Mouse (Mus musculus) forebrain, embryonic 15.5 days (tissue): ENCODE data around the gene Epor. TPM values are rescaled to one million over a fixed set of nuclear protein-coding genes. Genes with fewer than 3 reads are reported as not detected.

ENCODE experiments used
- ATAC-seq: fragments of 200-750 bp; cut with Nextera tagmentation; replicated peaks from 2 replicates; pipeline ENCODE4 v1.8.0; 2017; ENCODE audit warnings: mild to moderate bottlenecking, moderate TSS enrichment, moderate library complexity
- H3K27ac ChIP-seq: fragments of 300-500 bp; sonication (generic); replicated peaks from 2 replicates; pipeline ENCODE4 v1.5.1; 2015; ENCODE audit warnings: mild to moderate bottlenecking, inconsistent platforms
- H3K27me3 ChIP-seq: fragments of 300-500 bp; sonication (generic); 2 replicates; pipeline ENCODE4 v1.6.1; 2015; ENCODE audit warnings: inconsistent platforms
- H3K36me3 ChIP-seq: fragments of 300-500 bp; sonication (generic); 2 replicates; pipeline ENCODE4 v1.6.1; 2015; ENCODE audit warnings: mild to moderate bottlenecking, inconsistent platforms
- H3K4me1 ChIP-seq: fragments of 300-500 bp; sonication (generic); 2 replicates; pipeline ENCODE4 v1.6.1; 2015; ENCODE audit warnings: inconsistent platforms
- H3K4me2 ChIP-seq: fragments of 300-500 bp; sonication (generic); replicated peaks from 2 replicates; pipeline ENCODE4 v1.6.1; 2015; ENCODE audit warnings: mild to moderate bottlenecking, inconsistent platforms
- H3K4me3 ChIP-seq: fragments of 300-500 bp; sonication (generic); 2 replicates; pipeline ENCODE4 v1.5.1; 2015; ENCODE audit warnings: mild to moderate bottlenecking, inconsistent platforms
- H3K9ac ChIP-seq: fragments of 300-500 bp; sonication (generic); replicated peaks from 2 replicates; pipeline ENCODE4 v1.6.1; 2015; ENCODE audit warnings: mild to moderate bottlenecking, inconsistent platforms
- H3K9me3 ChIP-seq: fragments of 300-500 bp; sonication (generic); 2 replicates; pipeline ENCODE4 v1.6.1; 2016; ENCODE audit warnings: inconsistent platforms
- WGBS: fragments of 180-500 bp; shearing (Covaris S2); methylation state at CpG from one replicate; pipeline ENCODE4 v1.1.7; 2015; ENCODE audit warnings: mixed read lengths; 5-methylcytosine and 5-hydroxymethylcytosine counted together
- polyA plus RNA-seq: library from polyadenylated mRNA; unstranded; fragments of >200 nt; fragmentation: Nextera tagmentation; extraction: Ambion mirVana; gene quantifications from 2 replicates; pipeline ENCODE4 v1.2.1, GENCODE M21; 2015

The Epor gene
- polyA plus RNA-seq, 1 experiment from 2014 or later, result 1.7 TPM

DNA sequence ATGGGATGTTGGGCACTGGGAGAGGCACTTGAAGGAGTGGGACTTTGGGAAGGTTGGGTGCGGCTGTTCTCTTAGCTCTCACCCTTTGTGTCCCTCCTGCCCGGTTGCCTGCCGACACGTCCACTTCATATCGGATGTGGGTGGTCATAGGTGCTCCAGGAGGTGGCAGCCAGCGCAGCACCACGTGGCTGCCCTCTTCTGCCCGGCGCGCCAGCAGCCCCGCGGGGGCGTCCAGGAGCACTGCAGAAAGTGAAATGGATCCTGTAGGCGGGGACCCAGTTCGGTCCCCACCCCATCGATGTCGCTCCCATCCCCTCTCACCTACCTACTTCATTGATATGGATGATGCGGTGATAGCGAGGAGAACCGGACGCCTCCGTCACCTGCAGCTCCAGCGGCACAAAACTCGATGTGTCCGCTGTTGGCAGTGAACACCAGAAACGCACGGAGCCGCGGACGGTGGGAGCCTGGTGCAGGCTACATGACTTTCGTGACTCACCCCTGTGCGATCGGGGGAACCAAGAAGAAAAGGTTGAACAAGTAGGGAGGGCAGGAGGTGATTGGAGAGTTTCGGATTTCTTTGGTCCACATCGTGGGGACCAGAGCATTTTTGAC, 1.8 kb downstream of the Epor start:
- H3K4me3 ChIP-seq, result peak overlapping the region; percentile 39
- no peaks in the 10 kb centered on the region for H3K9me3 ChIP-seq
- H3K4me2 ChIP-seq, result peak overlapping the region; percentile 58
- H3K27ac ChIP-seq, result no peak overlapping the region
- 0 out of 2 replicates have a peak, but pooled peaks cover 3% of the 10 kb centered on the region for H3K36me3 ChIP-seq
- peaks cover 24% of the 10 kb centered on the region for H3K4me1 ChIP-seq
- ATAC-seq, result no peak
- H3K9ac ChIP-seq, result no peak overlapping the region
- WGBS, result 2% methylated on average over 35 of the region's 35 CpGs
- peaks cover 51% of the 10 kb centered on the region for H3K27me3 ChIP-seq

DNA sequence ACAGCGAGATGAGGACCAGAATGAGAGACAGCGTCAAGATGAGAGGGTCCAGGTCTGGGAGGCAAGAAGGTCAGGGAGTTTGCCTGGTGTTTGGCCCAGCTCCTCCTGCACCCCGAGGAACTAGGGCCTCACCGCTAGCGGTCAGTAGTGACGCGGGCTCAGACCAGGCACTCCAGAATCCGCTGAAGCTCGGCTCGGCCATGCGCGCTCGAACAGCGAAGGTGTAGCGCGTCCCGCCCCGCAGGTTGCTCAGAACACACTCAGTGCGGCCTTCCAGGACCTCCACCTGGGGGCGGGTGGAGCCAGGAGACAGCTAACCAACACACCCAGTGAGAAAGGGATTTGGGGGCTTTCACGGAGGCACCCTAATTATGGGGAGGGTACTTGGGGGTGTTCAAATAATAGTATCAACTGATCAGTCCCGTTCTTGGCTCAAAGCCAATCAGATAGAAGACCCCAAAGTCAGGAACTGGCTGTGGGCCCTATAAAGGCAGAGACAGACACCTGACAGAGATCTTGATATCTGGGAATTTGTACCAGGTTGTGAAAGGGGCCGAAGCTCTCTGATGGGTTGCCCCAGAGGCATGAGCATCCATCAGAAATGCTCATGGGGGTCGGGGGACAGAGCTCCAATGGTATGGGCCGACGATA, 2.6 kb downstream of the Epor start:
- H3K27ac ChIP-seq, result no peak overlapping the region
- peaks cover 27% of the 10 kb centered on the region for H3K4me1 ChIP-seq
- H3K9ac ChIP-seq, result no peak overlapping the region
- 12% methylated on average over 26 of the region's 26 CpGs for WGBS
- 0 out of 2 replicates have a peak, but pooled peaks cover 3% of the 10 kb centered on the region for H3K36me3 ChIP-seq
- H3K4me3 ChIP-seq, result no peak overlapping the region
- H3K9me3 ChIP-seq, result no peaks in the 10 kb centered on the region
- H3K4me2 ChIP-seq, result no peak overlapping the region
- H3K27me3 ChIP-seq, result peaks cover 51% of the 10 kb centered on the region
- ATAC-seq, result no peak

- no peak overlapping the region for H3K4me3 ChIP-seq
- no peak overlapping the region for H3K27ac ChIP-seq
- 50% methylated on average over 9 of the region's 9 CpGs for WGBS
- H3K36me3 ChIP-seq, result 0 out of 2 replicates have a peak, but pooled peaks cover 3% of the 10 kb centered on the region
- H3K4me1 ChIP-seq, result peaks cover 27% of the 10 kb centered on the region
- peaks cover 51% of the 10 kb centered on the region for H3K27me3 ChIP-seq
- H3K4me2 ChIP-seq, result no peak overlapping the region
- no peak for ATAC-seq
- no peak overlapping the region for H3K9ac ChIP-seq
- H3K9me3 ChIP-seq, result no peaks in the 10 kb centered on the region
Measured at GRCm38 (mm10) chr9:21960135-21960534, 3.2 kb downstream of the Epor start.

DNA sequence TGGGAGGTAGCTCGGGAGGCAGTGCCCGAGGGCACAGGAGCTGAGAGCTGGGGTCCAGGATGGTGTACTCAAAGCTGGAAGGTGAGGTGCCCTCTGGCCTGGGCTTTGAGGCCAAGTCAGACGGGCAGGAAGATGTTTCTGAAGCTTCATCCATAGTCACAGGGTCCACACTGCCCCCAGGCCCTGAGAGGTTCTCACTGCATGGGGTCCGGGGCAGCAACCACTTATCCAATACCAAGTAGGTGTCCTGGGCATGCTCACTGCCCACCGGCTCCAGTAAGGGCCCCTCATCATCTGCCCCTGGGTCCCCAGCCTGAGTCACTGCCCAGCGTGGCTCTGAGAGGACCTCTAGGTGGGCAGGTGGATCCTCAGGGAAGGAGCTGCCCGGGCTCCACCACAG, 4.1 kb downstream of the Epor start:
- Histone ChIP-seq H3K4me1 (peaks cover 33% of the 10 kb centered on the region), H3K9ac (no peak overlapping the region), H3K4me3 (no peak overlapping the region), H3K27ac (no peak overlapping the region), H3K36me3 (0 out of 2 replicates have a peak, but pooled peaks cover 3% of the 10 kb centered on the region), H3K9me3 (no peaks in the 10 kb centered on the region), H3K27me3 (peaks cover 51% of the 10 kb centered on the region), H3K4me2 (no peak overlapping the region)
- 87% methylated on average over 7 of the region's 7 CpGs for WGBS
- ATAC-seq, result no peak

DNA sequence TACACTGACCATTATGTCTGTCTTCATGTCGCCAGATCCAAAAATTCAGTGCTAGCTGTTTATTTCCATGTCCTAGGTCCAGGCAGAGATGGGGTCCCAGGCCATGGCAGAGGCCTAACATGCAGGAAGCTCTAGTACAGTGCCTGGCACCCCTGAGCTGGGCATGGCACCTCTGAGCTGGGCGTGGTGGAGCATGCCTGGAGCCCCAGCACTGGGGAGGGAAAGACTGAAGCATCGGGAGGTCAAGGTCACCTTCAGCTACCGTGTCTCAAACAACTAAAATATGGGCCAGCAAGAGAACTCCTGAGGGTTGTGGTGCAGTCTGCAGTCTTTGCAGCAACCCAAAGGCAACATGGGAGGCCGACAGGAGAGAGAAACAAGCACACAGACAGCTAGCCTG, 4.9 kb downstream of the Epor start:
- Histone ChIP-seq H3K27ac (no peak overlapping the region), H3K4me2 (no peak overlapping the region), H3K9ac (no peak overlapping the region), H3K4me3 (no peak overlapping the region), H3K36me3 (0 out of 2 replicates have a peak, but pooled peaks cover 3% of the 10 kb centered on the region), H3K27me3 (peaks cover 42% of the 10 kb centered on the region), H3K9me3 (no peaks in the 10 kb centered on the region), H3K4me1 (peaks cover 37% of the 10 kb centered on the region)
- WGBS, result 91% methylated on average over 5 of the region's 5 CpGs
- no peak for ATAC-seq

- H3K9me3 ChIP-seq, result no peaks in the 10 kb centered on the region
- H3K27ac ChIP-seq, result peak within 1 kb of the TSS; percentile 97
- H3K4me1 ChIP-seq, result peaks cover 25% of the 10 kb centered on the region
- H3K4me2 ChIP-seq, result peak within 1 kb of the TSS; percentile 68
- H3K36me3 ChIP-seq, result 0 out of 2 replicates have a peak, but pooled peaks cover 3% of the 10 kb centered on the region
- ATAC-seq, result peak; percentile 98
- H3K9ac ChIP-seq, result peak within 1 kb of the TSS; percentile 89
- peak within 1 kb of the TSS; percentile 81 for H3K4me3 ChIP-seq
- WGBS, result under 1% methylated on average over 53 of the region's 54 CpGs
- H3K27me3 ChIP-seq, result peaks cover 15% of the 10 kb centered on the region
Measured at GRCm38 (mm10) chr9:21955570-21956281, 7.6 kb downstream of the Epor start, which contains the start of gene Swsap1. Gene Swsap1, plus strand, starts transcription at chr9:21955755.

- WGBS, result 3% methylated on average over 18 of the region's 18 CpGs
- H3K36me3 ChIP-seq, result 0 out of 2 replicates have a peak, but pooled peaks cover 3% of the 10 kb centered on the region
- H3K27me3 ChIP-seq, result peaks cover 10% of the 10 kb centered on the region; the same call in 1 of the 2 replicates
- peak overlapping the region; percentile 68 for H3K4me2 ChIP-seq
- peak overlapping the region; percentile 81 for H3K4me3 ChIP-seq
- H3K4me1 ChIP-seq, result peaks cover 22% of the 10 kb centered on the region
- peak overlapping the region; percentile 97 for H3K27ac ChIP-seq
- H3K9ac ChIP-seq, result peak overlapping the region; percentile 89
- ATAC-seq, result peak; percentile 66
- no peaks in the 10 kb centered on the region for H3K9me3 ChIP-seq
Measured at GRCm38 (mm10) chr9:21955225-21955569, 8.1 kb downstream of the Epor start.

GRCm38 (mm10) chr9:21954635-21955034, 8.7 kb downstream of the Epor start:
- no peak overlapping the region for H3K9ac ChIP-seq
- H3K4me1 ChIP-seq, result peaks cover 22% of the 10 kb centered on the region
- peaks cover 4% of the 10 kb centered on the region; the same call in 1 of the 2 replicates for H3K27me3 ChIP-seq
- ATAC-seq, result no peak
- peak overlapping the region; percentile 81; the same call in 1 of the 2 replicates for H3K4me3 ChIP-seq
- 0 out of 2 replicates have a peak, but pooled peaks cover 3% of the 10 kb centered on the region for H3K36me3 ChIP-seq
- H3K9me3 ChIP-seq, result no peaks in the 10 kb centered on the region
- 78% methylated on average over 3 of the region's 3 CpGs for WGBS
- 0 out of 2 replicates have a peak overlapping the region, but pooled peaks have one; percentile 97 for H3K27ac ChIP-seq
- peak overlapping the region; percentile 68; the same call in 1 of the 2 replicates for H3K4me2 ChIP-seq

- peak overlapping the region; percentile 14; the same call in 1 of the 2 replicates for H3K4me2 ChIP-seq
- 0 out of 2 replicates have a peak, but pooled peaks cover 2% of the 10 kb centered on the region for H3K36me3 ChIP-seq
- peak overlapping the region; percentile 71 for H3K27ac ChIP-seq
- whole genome bisulfite sequencing, result 4% methylated on average over 3 of the region's 3 CpGs
- ATAC-seq, result peak; percentile 2; the same call in 1 of the 2 replicates
- 0 out of 2 replicates have a peak, but pooled peaks cover 3% of the 10 kb centered on the region for H3K27me3 ChIP-seq
- H3K9me3 ChIP-seq, result no peaks in the 10 kb centered on the region
- no peak overlapping the region for H3K4me3 ChIP-seq
- no peak overlapping the region for H3K9ac ChIP-seq
- H3K4me1 ChIP-seq, result peaks cover 22% of the 10 kb centered on the region
Measured at GRCm38 (mm10) chr9:21953600-21953999, 9.7 kb downstream of the Epor start.

DNA sequence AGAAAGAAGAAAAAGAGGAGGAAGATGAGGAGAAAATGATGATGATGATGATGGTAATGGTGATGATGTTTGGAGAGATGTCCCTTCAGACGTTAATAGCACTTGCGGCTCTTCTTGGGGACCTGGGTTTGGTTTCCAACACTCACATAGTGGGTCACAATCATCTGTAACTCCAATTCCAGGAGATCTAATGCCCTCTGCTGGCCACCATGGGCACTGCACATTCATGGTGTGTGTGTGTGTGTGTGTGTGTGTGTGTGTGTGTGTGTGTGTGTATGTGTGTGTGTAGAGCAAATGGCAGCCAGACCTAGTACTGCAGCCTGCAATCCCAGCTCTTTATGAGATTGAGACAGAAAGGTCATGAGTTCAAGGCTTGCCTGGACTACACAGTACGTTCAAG, 11.3 kb downstream of the Epor start:
- ATAC-seq, result no peak

DNA sequence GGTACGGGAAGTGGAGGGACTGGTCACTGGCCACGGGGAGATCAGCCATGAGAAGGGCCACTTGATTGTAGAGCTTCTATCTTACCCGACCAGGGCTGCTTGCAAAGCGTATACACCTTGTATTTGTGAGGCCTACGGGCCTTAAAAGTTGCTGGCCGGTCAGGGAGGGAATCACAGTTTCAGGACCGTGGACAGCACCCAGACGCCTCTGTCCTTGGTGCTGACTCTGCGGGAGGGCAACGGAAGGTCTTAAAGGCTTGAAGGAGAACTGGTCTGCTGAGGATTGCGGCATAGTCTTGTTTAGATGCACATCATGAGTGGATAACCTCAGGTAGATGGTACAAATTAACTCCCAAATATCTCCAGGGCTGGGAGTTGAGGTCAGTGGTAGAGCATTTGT, 13.0 kb downstream of the Epor start:
- H3K4me1 ChIP-seq, result peaks cover 14% of the 10 kb centered on the region
- H3K36me3 ChIP-seq, result peaks cover 10% of the 10 kb centered on the region; the same call in 1 of the 2 replicates
- H3K27me3 ChIP-seq, result 0 out of 2 replicates have a peak, but pooled peaks cover 3% of the 10 kb centered on the region
- no peak for ATAC-seq
- H3K9me3 ChIP-seq, result no peaks in the 10 kb centered on the region
- H3K9ac ChIP-seq, result no peak overlapping the region
- WGBS, result 22% methylated on average over 11 of the region's 11 CpGs
- H3K4me2 ChIP-seq, result no peak overlapping the region
- H3K27ac ChIP-seq, result no peak overlapping the region
- H3K4me3 ChIP-seq, result no peak overlapping the region

More for the DNA sequence above, 11.3 kb downstream of the Epor start:
- Histone ChIP-seq H3K27ac (no peak overlapping the region), H3K9me3 (no peaks in the 10 kb centered on the region), H3K4me2 (no peak overlapping the region), H3K36me3 (peaks cover 6% of the 10 kb centered on the region; the same call in 1 of the 2 replicates), H3K9ac (no peak overlapping the region), H3K4me1 (peaks cover 22% of the 10 kb centered on the region), H3K4me3 (no peak overlapping the region), H3K27me3 (0 out of 2 replicates have a peak, but pooled peaks cover 3% of the 10 kb centered on the region)
- 81% methylated on average over 3 of the region's 3 CpGs for WGBS
